Mouse (Mus musculus): ENCODE results near the gene Cgref1.

Gene Cgref1

DNA sequence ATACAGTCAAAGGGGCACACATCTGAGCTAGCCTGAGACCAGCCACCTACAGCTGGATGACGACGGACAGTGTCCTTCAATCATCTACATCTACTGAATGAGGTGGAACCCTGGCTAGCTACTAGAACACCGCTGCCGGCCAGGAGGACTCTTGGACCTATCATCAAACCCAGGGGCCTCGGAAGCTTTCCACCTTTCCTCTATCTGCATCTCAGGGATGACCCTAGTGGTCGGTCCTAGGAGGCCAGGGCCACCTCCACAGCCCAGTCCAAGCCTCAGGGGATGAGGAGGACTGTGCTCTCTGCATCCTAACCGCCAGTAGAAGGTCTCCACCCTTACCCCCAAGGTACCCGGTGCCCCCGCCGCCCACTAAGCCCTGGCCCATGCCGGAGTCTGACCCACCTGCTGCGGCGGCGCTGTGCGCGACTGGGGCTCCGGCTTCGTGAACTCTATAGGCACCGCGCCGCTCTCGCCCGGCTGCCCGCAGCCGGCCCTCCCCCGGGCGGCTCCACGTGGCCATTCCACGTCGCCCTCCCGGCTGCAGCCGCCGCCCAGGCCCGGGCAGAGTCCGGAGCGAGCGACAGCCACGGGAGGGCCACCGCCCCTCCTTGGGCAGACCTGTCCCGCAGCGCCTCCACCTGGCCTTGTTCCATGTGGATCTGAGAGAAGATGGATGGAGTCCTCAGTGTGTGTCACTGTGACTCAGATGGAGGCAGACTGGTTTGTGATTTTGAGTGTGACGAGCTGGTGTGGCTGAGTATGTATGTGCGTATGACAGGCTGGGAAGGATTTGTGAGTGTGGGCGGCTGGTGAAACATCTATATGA, at the start of gene Cgref1:
TSS of gene Cgref1 (minus strand) at position 636 of the 826 bp plus-strand sequence.
- peak; percentile 84 for DNase-seq

DNA sequence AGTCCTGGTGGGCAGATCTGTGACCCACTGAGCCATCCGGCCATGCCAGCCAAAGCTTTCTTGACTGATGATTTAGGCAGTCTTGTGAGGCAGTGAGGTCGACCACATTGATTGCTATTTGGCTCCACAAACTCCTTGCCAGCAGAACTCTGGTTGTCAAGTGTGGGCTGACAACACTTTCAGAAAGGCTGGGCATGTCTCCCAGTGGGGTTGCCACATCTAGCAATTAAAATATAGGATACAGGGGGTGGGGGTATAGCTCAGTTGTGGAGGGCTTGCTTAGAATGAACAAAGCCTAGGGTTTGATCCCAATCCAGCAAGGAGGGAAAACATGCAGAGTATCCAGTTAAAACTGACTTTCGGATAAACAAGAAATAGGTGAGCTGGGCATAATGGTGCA, 48.7 kb upstream of the Cgref1 start:
- DNase-seq = no peak

DNA sequence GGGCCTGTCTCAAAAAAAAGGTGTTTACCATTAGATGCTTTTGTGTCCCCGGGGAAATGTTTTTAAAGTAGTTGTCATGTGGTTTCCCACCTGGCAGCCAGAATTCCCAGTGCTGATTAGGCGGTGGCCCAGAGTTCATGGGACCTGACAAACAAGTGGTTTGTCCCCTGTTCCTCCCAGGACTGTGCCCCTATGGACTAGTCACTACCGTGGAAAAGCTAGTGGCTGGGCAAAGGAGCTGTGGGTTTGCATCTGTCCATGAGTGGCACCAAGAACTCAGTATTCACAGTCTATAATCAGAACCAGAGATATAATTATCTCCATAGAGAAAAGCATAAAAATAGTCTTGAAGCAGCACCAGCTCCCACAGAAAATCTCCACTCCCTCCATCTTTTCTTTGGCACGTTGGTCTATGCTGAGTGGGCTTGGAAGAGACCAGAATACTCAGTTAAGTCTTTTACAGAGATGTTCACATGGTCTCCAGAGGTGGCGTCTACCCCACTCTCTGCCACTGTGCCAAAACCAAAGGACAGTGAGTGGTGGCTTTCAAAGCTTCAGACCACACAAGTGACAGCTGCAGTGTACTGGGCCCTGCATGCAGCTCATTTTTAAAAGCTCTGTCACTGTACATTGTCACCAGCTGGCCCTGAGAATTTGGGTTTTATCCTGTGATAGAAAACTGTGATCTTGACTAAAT, 47.7 kb upstream of the Cgref1 start:
- no peak for DNase-seq

DNA sequence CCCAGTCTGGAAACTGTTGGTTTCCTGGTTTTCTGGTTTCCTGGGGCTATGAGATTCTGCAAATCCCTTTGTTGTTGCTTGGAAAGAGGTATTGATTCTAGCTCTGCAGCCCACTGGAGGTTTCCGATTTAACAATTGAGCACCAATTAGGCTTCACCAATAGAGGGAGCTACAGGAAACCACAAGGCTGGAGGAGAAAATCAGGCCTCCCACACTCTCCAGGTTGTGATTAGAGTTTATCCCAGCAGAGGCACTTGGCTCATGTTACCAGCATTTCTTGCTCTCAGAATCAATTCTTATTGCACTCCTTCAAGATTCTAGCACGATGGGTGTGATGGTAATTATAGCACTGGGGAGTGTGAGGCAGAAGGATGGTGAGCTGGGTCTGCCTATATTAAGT, 37.0 kb upstream of the Cgref1 start:
- peak; percentile 53 for DNase-seq

DNA sequence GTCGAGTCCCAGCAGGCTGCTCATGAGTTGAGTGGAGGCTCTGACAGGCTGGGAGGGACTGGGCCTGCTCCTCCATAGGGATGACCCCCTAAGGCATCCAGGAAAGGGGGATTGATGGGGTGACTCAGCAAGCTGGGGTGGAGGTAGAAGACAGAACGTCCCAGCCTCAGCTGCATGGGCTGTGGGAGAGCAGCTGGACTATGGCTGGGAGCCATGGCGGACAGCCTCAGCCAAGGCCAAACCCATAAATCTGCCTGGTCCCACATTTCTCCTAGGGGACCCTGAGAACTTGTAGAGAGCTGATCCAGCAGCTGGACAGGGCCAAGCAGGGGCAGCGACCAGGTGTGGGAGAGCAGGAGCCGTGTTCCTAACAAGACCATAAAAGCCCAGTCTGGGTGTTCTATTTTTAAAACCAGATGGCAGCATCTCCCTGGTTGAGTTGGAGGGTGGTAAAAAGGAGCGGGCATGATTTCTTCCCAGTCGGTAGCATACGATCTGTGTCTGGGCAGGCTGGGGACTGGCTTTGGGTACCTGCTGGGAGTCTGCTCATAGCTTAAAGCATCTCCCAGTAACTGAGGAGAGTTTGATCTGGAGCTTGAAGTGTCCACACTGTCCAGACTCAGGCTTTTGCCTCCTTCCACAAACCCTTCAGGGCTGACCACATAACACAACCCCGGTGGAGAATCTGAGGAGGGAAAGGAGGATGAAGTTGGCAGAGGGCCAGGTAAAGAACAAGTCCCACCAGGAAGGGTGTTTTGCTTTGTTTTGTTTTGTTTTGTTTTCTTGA, 29.7 kb upstream of the Cgref1 start:
- DNase-seq = peak; percentile 33

DNA sequence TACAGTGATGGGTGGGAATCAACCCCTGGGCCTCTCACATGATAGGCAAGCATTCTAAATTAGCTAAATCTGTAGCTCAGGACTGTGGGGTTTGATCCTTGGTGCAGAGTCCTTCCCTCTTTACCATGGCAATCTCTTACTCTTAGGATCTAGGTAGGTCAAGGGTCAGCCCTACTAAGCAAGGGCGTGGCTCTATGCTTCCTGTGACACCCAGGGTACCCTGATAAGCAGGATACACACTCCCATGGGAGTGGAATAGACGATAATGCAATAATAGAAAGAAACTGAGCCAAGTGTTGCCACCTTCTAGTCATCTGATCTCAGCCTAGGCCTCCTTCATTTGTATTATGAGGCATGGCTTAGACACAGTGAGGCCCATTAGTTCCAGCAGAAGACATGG, 24.0 kb upstream of the Cgref1 start:
- DNase-seq = no peak

DNA sequence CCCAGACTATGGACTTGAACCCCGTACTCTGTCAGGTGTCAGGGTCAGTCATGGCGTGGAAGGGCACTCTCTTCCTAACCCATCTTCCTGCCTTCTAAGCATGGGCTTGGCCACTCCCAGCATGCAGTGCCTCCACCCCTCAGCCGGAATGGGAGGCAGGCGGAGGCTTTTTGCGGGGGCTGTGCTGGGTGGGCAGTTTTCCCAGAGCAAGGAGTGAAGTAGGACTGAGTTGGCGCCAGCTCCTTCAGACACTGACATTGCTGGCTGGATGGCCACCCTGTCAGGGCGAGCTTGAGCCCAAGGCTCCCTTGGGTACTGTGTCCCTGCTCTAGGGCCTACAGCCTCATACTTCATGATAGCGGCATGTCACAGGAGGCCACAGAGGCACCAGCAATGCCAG, 23.0 kb upstream of the Cgref1 start, which contains the start of gene Tcf23:
TSS of gene Tcf23 (plus strand) at position 247 of the 400 bp plus-strand sequence.
- no peak for DNase-seq

DNA sequence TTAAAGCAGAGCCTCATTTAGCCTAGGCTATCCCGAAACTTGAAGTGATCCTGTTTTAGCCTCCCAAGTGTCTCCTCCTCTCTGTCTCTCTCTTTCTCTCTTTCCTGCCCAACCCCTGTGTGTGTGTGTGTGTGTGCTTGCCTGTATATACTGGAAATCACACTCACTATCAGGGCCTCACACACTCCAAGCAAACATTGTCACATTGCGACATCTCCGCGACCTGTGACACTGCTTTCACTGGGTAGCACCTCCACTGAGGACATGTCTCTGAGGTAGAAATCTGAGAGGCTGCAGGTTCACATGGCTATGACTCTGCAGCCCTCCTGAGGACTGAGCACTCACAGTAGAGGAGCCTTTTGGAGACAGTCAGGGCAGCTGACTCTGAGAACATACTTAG, 20.8 kb upstream of the Cgref1 start:
- DNase-seq = no peak

DNA sequence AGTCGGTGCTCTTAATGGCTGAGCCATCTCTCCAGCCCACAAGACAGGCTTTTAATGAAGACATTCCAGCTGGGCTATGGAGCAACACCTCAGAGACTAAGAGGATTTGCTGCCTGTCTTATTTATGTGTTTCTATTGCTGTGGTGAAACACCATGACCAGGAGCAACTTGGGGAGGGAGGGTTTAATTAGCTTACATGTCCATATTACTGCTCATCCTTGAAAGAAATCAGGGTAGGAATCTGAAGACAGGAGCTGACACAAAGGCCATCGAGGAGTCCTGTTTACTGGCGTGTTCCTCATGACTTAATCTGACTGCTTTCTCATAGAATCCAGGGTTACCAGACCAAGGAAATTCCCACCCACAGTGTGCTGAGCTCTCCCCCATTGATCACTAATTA, 18.5 kb upstream of the Cgref1 start:
- no peak for DNase-seq

DNA sequence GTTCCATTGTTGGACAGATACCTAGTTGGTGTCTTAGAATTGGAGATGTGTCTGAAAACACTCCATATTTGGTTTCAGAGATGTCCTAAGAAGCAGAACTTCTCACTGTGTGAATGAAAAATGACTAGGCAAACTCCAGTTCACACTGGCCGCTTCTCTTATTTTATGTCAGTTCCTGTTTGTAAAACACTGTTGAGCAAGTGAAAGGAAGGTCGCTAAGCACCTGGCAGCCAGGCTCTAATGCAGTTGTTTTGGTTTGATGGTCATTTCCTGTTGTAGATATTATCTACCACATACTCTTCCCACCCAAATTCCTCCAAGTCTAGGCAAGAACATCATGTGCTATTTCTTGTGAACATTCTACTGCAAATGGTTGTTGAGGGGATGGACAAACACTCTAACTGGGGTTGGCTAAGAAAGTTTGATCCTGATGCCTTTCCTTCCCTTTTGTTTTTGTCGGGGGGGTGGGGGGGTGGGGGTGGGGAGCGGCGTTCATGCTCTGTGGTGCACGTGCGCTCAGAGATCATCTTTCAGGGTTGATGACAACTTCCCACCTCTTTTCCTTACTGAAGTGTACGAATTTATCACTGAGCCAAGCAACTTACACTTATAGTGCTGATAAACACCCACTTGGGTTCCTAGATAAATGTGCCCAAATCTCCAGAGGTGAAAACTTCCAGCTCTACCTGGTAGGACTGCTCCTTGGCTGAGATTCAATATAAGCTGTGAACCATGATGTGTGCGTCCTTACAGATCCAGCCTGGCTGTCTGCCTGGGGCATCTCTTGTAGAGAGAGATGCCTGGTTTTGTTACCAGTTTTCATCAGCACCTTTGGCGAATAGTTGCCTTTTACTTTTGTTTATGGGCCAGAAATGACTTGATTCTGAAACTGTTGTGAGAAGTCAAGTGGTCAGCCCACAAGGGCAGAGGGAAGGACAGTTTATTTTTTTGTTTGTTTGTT, 16.4 kb upstream of the Cgref1 start:
- no peak for DNase-seq

DNA sequence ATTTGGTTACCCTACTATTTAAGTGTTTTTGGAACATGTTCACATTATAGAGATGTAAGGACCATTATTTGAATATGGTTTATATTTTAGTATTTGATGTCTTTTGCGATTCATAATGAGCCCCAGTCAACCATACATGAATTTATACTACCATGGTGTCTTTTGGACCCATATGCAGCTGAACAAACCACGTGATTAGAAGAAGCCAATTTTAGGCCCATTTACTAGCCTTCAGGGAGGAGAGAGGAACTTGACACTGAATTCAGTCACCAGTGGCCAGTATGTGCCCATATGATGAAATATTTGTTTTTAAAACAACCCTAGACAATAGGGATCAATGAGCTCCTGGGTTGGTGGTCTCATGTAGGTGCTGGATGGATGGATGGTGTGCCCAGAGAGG, 15.4 kb upstream of the Cgref1 start:
- no peak for DNase-seq

DNA sequence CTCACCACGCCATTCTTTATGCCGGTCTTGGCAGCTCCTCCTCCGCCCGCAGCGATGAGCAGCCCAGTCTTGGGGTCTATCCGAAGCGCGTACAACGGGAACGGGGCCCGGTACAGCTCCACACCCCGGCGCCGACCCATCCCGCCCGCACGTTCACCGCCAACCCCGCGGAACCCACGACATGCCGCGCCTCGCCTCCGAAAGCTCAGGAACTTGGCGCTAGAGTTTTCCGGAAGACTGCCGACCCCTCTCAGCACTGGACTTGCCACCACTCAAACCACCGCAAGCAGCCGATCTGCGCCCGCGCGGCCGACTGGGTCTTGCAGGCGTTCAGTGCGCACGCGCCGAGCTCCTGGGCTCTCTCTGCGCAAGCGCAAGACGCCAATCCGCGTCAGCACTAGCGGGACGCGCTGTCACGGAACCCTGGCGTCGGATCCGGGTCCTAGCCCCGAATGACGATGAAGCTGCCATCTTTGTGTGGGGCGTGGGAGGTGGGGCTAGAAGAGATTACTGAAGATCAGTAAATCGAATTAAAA, 14.6 kb upstream of the Cgref1 start, which contains the start of gene Preb:
TSS of gene Preb (minus strand) at position 396 of the 536 bp plus-strand sequence.
- peak; percentile 99 for DNase-seq

DNA sequence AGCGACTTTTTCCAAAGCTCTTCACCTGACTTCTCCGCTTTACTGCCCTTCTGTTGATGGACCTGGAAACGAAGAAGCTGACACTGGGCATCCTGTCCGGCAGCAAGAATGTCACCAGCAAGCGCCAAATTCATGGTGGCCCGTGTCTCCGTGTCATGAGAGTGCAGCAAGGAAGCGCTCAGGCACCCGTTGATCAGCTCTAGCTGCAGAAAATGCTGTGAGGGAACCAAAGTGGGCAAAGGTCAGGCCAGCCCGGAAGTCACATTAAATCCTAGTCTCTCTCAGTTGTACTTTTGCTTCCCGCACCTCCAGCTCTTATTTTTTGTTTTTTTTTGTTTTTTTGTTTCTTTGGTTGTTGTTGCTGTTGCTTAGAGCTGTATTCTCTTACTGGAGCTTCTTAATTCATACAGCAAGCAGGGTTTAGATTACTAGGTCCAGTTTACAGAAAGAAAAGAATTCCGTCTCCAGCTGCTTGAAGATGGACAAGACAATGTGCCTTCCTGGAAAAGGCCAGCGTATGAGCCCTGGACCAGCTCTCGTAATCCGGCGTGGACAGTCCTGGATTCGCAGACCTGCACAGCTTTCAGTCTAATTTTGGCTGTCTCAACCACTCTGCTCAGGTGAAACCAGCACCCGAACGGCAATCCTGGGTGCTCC, 13.9 kb upstream of the Cgref1 start:
- peak; percentile 73 for DNase-seq

DNA sequence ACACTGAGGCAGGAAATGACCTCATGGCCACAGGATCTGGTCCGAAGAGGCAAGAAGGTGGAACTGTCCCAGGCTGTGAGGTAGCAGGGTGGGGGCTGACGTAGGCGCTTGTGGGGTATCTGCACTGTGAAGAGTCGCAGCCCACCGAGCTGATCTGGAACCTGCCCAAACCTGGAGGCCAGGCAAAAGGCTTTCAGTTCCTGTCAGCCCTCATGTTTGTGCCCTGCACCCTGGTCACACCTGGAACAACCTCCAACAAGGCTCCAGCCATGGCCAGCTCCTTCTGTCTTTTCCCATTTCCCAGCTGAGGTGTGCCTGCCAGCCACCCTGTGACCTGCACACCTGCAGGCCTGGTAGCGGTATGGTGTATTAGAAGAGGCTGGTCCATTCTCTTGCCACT, 12.5 kb upstream of the Cgref1 start:
- DNase-seq = no peak

DNA sequence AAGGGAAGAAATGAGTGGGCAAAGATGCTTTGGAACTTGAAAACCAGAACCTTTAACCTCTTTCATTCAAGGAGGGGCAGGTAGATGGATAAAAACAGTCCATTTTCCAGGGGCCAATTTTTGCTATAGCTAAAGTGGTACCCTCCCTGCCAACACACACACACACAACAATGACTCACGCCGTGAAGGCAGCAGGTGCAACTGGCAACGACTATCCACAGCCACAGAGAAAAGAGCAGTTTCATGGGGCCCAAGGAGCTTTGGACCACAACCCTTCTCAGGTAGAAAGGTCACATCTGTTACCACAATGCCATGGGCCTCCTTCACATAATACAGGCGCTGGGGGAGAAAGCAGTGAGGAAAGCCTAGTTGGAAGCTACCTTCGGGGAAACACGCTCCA, 10.4 kb upstream of the Cgref1 start:
- no peak for DNase-seq

DNA sequence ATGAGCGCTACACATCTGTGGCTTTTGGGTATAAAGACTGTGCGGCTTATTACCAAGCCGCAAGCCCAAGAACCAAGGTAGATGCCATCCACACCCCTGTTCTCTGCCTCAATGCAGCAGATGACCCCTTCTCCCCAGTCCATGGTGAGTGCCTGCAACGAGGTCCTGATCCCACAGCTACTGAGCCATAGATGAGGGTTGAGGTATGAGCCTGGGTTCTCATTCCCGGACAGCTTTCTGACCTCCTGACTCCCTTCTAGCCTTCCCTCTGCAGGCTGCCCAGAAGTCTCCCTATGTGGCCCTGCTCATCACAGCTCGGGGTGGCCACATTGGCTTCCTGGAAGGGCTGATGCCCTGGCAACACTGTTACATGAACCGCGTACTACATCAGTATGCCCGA, 9.2 kb upstream of the Cgref1 start:
- DNase-seq = no peak

DNA sequence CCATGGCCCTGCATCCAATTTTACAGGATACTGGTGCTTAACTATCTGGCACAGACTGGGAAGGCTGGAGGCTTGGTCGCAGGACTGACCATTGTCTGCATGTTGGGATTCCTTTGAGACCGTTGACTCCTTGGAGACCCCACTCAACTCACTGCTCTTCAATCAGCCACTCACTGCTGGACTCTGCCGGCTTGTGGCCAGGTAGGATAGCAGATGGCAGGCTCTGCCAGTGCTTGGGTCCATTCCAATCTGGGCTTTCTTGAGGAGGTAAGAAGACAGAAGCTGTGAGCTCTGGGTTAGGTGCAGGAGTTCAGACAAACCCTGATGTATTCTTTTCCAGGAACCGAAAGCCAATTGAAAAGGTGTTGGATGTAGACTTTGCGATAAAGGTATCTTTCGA, 8.7 kb upstream of the Cgref1 start:
- no peak for DNase-seq

DNA sequence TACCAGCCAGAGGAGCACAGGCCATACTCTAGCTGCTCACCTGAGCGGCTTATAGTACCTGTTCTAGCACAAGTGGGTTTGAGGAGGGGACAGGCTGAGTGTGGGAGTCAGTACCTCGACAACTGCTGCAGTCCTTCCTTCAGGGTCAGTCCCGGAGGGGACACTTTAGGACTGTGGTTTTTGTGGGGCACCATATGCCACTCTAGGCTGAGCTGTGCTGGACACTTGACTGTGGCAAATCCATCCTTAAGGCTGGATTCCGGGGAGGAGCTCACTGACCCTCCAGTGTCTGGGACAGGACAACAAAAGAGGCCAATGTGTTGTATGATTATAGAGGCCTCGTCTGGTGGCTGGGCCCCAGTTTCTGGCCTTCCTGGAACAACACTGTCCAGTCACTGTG, 7.2 kb upstream of the Cgref1 start:
- DNase-seq = no peak

DNA sequence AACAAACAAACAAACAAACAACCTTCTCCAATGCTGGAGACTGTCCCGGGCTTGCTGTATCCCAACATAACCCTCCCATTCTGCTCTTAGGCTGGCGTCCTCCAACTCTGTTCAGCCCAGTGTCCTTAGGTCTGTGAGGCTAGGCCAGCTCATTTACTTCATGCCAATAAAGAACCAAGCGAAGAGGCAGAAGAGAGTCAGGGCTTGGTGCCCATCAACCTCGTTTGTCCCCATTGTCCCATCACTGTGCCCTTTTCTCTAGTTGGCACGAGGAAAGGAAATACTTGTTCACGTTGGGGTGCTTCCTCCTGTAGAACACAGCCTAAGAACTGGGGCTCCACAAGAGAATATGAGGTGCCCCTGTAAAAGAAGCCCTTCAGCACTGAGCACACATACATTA, 6.3 kb upstream of the Cgref1 start:
- DNase-seq = no peak

DNA sequence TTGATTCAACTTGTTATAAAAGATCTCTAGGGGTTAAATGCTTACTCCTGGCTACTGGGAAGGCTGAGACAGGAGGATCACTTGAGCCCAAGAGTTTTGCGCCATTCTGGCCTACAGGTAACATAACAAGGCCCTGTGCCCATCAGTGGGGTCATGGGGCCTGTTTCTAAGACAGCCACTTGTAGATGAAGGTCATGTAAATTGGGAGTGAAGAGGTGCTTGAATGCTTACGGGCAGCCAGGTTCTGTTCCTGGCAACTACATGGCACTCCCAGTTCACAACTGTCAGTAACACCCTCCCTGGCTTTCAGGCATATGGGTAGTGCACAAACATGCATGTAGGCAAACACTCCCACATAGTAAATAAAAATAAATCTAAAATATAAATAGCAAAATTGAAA, 5.5 kb upstream of the Cgref1 start:
- DNase-seq = no peak

DNA sequence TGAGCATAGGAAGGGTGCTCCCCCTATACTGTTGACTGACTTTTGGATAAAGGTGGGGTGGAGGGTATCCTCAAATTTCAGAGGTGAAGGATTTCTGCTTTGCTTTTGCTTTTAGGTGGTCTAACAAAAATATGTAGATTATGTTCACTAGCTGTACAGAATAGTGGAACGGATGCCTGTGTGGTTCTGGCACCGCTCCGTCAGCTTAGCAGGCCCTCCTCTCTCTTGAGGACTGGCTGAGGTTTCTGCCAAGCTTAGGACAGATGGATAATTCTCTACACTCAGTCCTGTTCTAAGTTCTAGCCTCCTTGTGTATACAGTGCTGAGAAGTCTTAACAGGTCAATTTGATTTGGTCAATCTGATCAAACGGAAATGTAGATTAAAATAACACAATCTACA, 5.1 kb upstream of the Cgref1 start:
- no peak for DNase-seq
